Mouse (Mus musculus): Measurements from ENCODE around the gene Ubash3a. TPM values are rescaled to one million over a fixed set of nuclear protein-coding genes. Genes with fewer than 3 reads are reported as not detected.
"Not testable (repeated sequence)": the region's sequence is repeated elsewhere in the genome, so short reads cannot be mapped to it uniquely, and the experiment has no call there.

Ubash3a gene
- polyA plus RNA-seq, 1 experiment from 2014 or later: not detected

- H3K4me1 ChIP-seq: no peaks in the 10 kb centered on the region
- no peak overlapping the region for H3K9ac ChIP-seq (replicated peaks)
- no peaks in the 10 kb centered on the region for H3K9me3 ChIP-seq (replicated peaks)
- 91% methylated on average over 9 of the region's 9 CpGs for WGBS
- H3K4me3 ChIP-seq (replicated peaks): no peak overlapping the region
- no peaks in the 10 kb centered on the region for H3K27me3 ChIP-seq (replicated peaks)
- H3K4me2 ChIP-seq: no peak overlapping the region
- ATAC-seq (ENCODE audit: low FRiP score): no peak
- H3K36me3 ChIP-seq: no peaks in the 10 kb centered on the region
- H3K27ac ChIP-seq (replicated peaks): no peak overlapping the region
Measured at GRCm38 (mm10) chr17:31265831-31266230, 58.2 kb downstream of the Ubash3a start.

GRCm38 (mm10) chr17:31266321-31266950 is 58.8 kb downstream of the Ubash3a start:
- no peaks in the 10 kb centered on the region for H3K9me3 ChIP-seq (replicated peaks)
- no peaks in the 10 kb centered on the region for H3K4me1 ChIP-seq
- no peak for ATAC-seq (ENCODE audit: low FRiP score)
- H3K27me3 ChIP-seq (replicated peaks): no peaks in the 10 kb centered on the region
- 85% methylated on average over 7 of the region's 7 CpGs for WGBS
- no peak overlapping the region for H3K9ac ChIP-seq (replicated peaks)
- no peak overlapping the region for H3K4me3 ChIP-seq (replicated peaks)
- no peak overlapping the region for H3K4me2 ChIP-seq
- H3K27ac ChIP-seq (replicated peaks): no peak overlapping the region
- H3K36me3 ChIP-seq: no peaks in the 10 kb centered on the region

- Histone ChIP-seq H3K4me2 (no peak overlapping the region), H3K4me1 (no peaks in the 10 kb centered on the region), H3K9ac (replicated peaks) (no peak overlapping the region), H3K27ac (replicated peaks) (no peak overlapping the region), H3K9me3 (replicated peaks) (no peaks in the 10 kb centered on the region), H3K27me3 (replicated peaks) (no peaks in the 10 kb centered on the region), H3K36me3 (no peaks in the 10 kb centered on the region), H3K4me3 (replicated peaks) (no peak overlapping the region)
- 77% methylated on average over 4 of the region's 4 CpGs for WGBS
- ATAC-seq (ENCODE audit: low FRiP score): no peak
Measured at GRCm38 (mm10) chr17:31267138-31267537, 59.5 kb downstream of the Ubash3a start.

GRCm38 (mm10) chr17:31267603-31268002 is 59.9 kb downstream of the Ubash3a start:
- Histone ChIP-seq H3K27me3 (replicated peaks) (no peaks in the 10 kb centered on the region), H3K36me3 (no peaks in the 10 kb centered on the region), H3K4me3 (replicated peaks) (no peak overlapping the region), H3K9me3 (replicated peaks) (no peaks in the 10 kb centered on the region), H3K4me2 (no peak overlapping the region), H3K9ac (replicated peaks) (no peak overlapping the region), H3K4me1 (no peaks in the 10 kb centered on the region), H3K27ac (replicated peaks) (no peak overlapping the region)
- no peak for ATAC-seq (ENCODE audit: low FRiP score)
- WGBS: 89% methylated on average over 6 of the region's 6 CpGs

- WGBS: 74% methylated on average over 1 of the region's 1 CpGs
Measured at GRCm38 (mm10) chr17:31268016-31268415, 60.3 kb downstream of the Ubash3a start.

GRCm38 (mm10) chr17:31269761-31270160 is 62.1 kb downstream of the Ubash3a start:
- no peak for ATAC-seq (ENCODE audit: low FRiP score)

More at GRCm38 (mm10) chr17:31268016-31268415, 60.3 kb downstream of the Ubash3a start:
- no peak overlapping the region for H3K27ac ChIP-seq (replicated peaks)
- H3K4me2 ChIP-seq: no peak overlapping the region
- no peak for ATAC-seq (ENCODE audit: low FRiP score)
- H3K9ac ChIP-seq (replicated peaks): no peak overlapping the region
- no peaks in the 10 kb centered on the region for H3K27me3 ChIP-seq (replicated peaks)
- H3K36me3 ChIP-seq: no peaks in the 10 kb centered on the region
- no peaks in the 10 kb centered on the region for H3K4me1 ChIP-seq
- no peak overlapping the region for H3K4me3 ChIP-seq (replicated peaks)
- H3K9me3 ChIP-seq (replicated peaks): no peaks in the 10 kb centered on the region

GRCm38 (mm10) chr17:31270246-31270645 is 62.6 kb downstream of the Ubash3a start:
- Histone ChIP-seq H3K4me1 (no peaks in the 10 kb centered on the region), H3K36me3 (no peaks in the 10 kb centered on the region), H3K4me3 (replicated peaks) (no peak overlapping the region), H3K27me3 (replicated peaks) (no peaks in the 10 kb centered on the region), H3K9me3 (replicated peaks) (no peaks in the 10 kb centered on the region), H3K9ac (replicated peaks) (no peak overlapping the region), H3K27ac (replicated peaks) (no peak overlapping the region), H3K4me2 (no peak overlapping the region)
- 90% methylated on average over 4 of the region's 4 CpGs for WGBS
- no peak for ATAC-seq (ENCODE audit: low FRiP score)

More at GRCm38 (mm10) chr17:31269761-31270160, 62.1 kb downstream of the Ubash3a start:
- Histone ChIP-seq H3K4me1 (no peaks in the 10 kb centered on the region), H3K9me3 (replicated peaks) (no peaks in the 10 kb centered on the region), H3K4me2 (no peak overlapping the region), H3K36me3 (no peaks in the 10 kb centered on the region), H3K27ac (replicated peaks) (no peak overlapping the region), H3K27me3 (replicated peaks) (no peaks in the 10 kb centered on the region), H3K9ac (replicated peaks) (no peak overlapping the region), H3K4me3 (replicated peaks) (no peak overlapping the region)
- WGBS: 89% methylated on average over 2 of the region's 2 CpGs

- not testable (repeated sequence) for H3K4me1 ChIP-seq; H3K4me2 ChIP-seq; H3K4me3 ChIP-seq (replicated peaks); H3K9me3 ChIP-seq (replicated peaks); H3K9ac ChIP-seq (replicated peaks); ATAC-seq (ENCODE audit: low FRiP score); H3K27me3 ChIP-seq (replicated peaks); H3K36me3 ChIP-seq; H3K27ac ChIP-seq (replicated peaks)
- WGBS: 74% methylated on average over 5 of the region's 8 CpGs
Measured at GRCm38 (mm10) chr17:31270736-31271135, 63.1 kb downstream of the Ubash3a start.

- no peaks in the 10 kb centered on the region for H3K27me3 ChIP-seq (replicated peaks)
- H3K36me3 ChIP-seq: no peaks in the 10 kb centered on the region
- no peak overlapping the region for H3K27ac ChIP-seq (replicated peaks)
- no peak overlapping the region for H3K4me2 ChIP-seq
- H3K9ac ChIP-seq (replicated peaks): no peak overlapping the region
- H3K9me3 ChIP-seq (replicated peaks): no peaks in the 10 kb centered on the region
- no peak overlapping the region for H3K4me3 ChIP-seq (replicated peaks)
- peaks cover 1% of the 10 kb centered on the region for H3K4me1 ChIP-seq
- ATAC-seq (ENCODE audit: low FRiP score): no peak
- WGBS: 60% methylated on average over 4 of the region's 7 CpGs
Measured at GRCm38 (mm10) chr17:31271136-31271851, 63.6 kb downstream of the Ubash3a start.

- Histone ChIP-seq H3K4me3 (replicated peaks) (no peak overlapping the region), H3K27me3 (replicated peaks) (no peaks in the 10 kb centered on the region), H3K27ac (replicated peaks) (no peak overlapping the region), H3K9ac (replicated peaks) (no peak overlapping the region), H3K4me1 (peaks cover 12% of the 10 kb centered on the region), H3K9me3 (replicated peaks) (no peaks in the 10 kb centered on the region), H3K36me3 (no peaks in the 10 kb centered on the region), H3K4me2 (no peak overlapping the region)
- 90% methylated on average over 9 of the region's 9 CpGs for WGBS
- no peak for ATAC-seq (ENCODE audit: low FRiP score)
Measured at GRCm38 (mm10) chr17:31272416-31273165, 64.9 kb downstream of the Ubash3a start.

GRCm38 (mm10) chr17:31273631-31274030 is 66.0 kb downstream of the Ubash3a start:
- H3K27me3 ChIP-seq (replicated peaks): no peaks in the 10 kb centered on the region
- no peak overlapping the region for H3K9ac ChIP-seq (replicated peaks)
- no peak for ATAC-seq (ENCODE audit: low FRiP score)
- H3K4me2 ChIP-seq: no peak overlapping the region
- H3K36me3 ChIP-seq: no peaks in the 10 kb centered on the region
- peaks cover 17% of the 10 kb centered on the region for H3K4me1 ChIP-seq
- H3K4me3 ChIP-seq (replicated peaks): no peak overlapping the region
- H3K27ac ChIP-seq (replicated peaks): no peak overlapping the region
- no peaks in the 10 kb centered on the region for H3K9me3 ChIP-seq (replicated peaks)
- 88% methylated on average over 8 of the region's 8 CpGs for WGBS

GRCm38 (mm10) chr17:31275181-31275580 is 67.5 kb downstream of the Ubash3a start:
- no peak for ATAC-seq (ENCODE audit: low FRiP score)
- Histone ChIP-seq H3K4me1 (peaks cover 17% of the 10 kb centered on the region), H3K9me3 (replicated peaks) (no peaks in the 10 kb centered on the region), H3K4me2 (no peak overlapping the region), H3K4me3 (replicated peaks) (no peak overlapping the region), H3K27ac (replicated peaks) (no peak overlapping the region), H3K9ac (replicated peaks) (no peak overlapping the region), H3K36me3 (no peaks in the 10 kb centered on the region), H3K27me3 (replicated peaks) (no peaks in the 10 kb centered on the region)
- 78% methylated on average over 6 of the region's 6 CpGs for WGBS
